ENCODE assay signal across 9 mouse cellular contexts in genomic region chr12:75817959-75818452, GRCm38 (mm10). TPM values are rescaled to one million over a fixed set of nuclear protein-coding genes. Genes with fewer than 3 reads are reported as not detected.
DNase-seq lines count a peak whose midpoint lies in the region; ATAC-seq and TF ChIP-seq lines count a peak whose summit lies in the region.
"Had no signal": no experiment of that assay in that cellular context is flagged by ENCODE, and none has a peak within 500 bp of the region (broad histone marks: within the 10 kb centered on the region; RNA-seq: fewer than 3 reads in every experiment).

Gene Syne2 (plus strand): TSS chr12:75818134.

- H3K4me1 ChIP-seq in embryonic facial prominence, embryonic 13.5 days = peaks cover 32% of the 10 kb centered on the region
- H3K4me1 ChIP-seq in heart, adult 2 months (ENCODE audit: control insufficient read depth, insufficient read depth, low read length) = peaks cover 10% of the 10 kb centered on the region
- H3K4me1 ChIP-seq in limb, embryonic 15.5 days = peaks cover 26% of the 10 kb centered on the region
- H3K4me1 ChIP-seq in midbrain, postnatal 0 days (ENCODE audit: insufficient read depth, low read length) = no peaks in the 10 kb centered on the region

- no peaks in the 10 kb centered on the region for H3K36me3 ChIP-seq in embryonic facial prominence, embryonic 13.5 days
- H3K36me3 ChIP-seq in heart, adult 2 months (ENCODE audit: control insufficient read depth, insufficient read depth, low read length) = peaks cover 5% of the 10 kb centered on the region
- H3K36me3 ChIP-seq in limb, embryonic 15.5 days = no peaks in the 10 kb centered on the region
- no peaks in the 10 kb centered on the region for H3K36me3 ChIP-seq in midbrain, postnatal 0 days (ENCODE audit: insufficient read depth, low read length)
- H3K36me3 ChIP-seq: G1E had no signal

- intact Hi-C loops in heart, adult 2 months (cut with DNase I) = loop anchor here (2.0 to 5.0 kb wide), 3 partner anchors 17 to 74 kb away; no protein-coding TSS in a partner anchor

- WGBS in embryonic facial prominence, embryonic 13.5 days = under 1% methylated on average over 53 of the region's 54 CpGs
- under 1% methylated on average over 53 of the region's 54 CpGs for WGBS in heart, adult 2 months
- under 1% methylated on average over 47 of the region's 54 CpGs for WGBS in limb, embryonic 15.5 days
- WGBS in midbrain, postnatal 0 days = 1% methylated on average over 54 of the region's 54 CpGs

- TF ChIP-seq CTCF in heart, adult 2 months (IDR thresholded peaks at IDR 0.05) = peak; percentile 32
- no peak for TF ChIP-seq CTCF in midbrain, postnatal 0 days (IDR thresholded peaks at IDR 0.05)

- peak within 1 kb of the TSS; percentile 80 for H3K27ac ChIP-seq in embryonic facial prominence, embryonic 13.5 days
- H3K27ac ChIP-seq in heart, adult 2 months = peak within 1 kb of the TSS; percentile 89
- H3K27ac ChIP-seq in limb, embryonic 15.5 days = peak within 1 kb of the TSS; percentile 73
- H3K27ac ChIP-seq in midbrain, postnatal 0 days (ENCODE audit: low read depth, low read length) = no peak within 1 kb of the TSS; the same call in 1 of the 2 replicates

- H3K4me3 ChIP-seq in embryonic facial prominence, embryonic 13.5 days = peak within 1 kb of the TSS; percentile 86
- peak within 1 kb of the TSS; percentile 83 for H3K4me3 ChIP-seq in heart, adult 2 months
- peak within 1 kb of the TSS; percentile 94 for H3K4me3 ChIP-seq in limb, embryonic 15.5 days
- peak within 1 kb of the TSS; percentile 86 for H3K4me3 ChIP-seq in midbrain, postnatal 0 days (ENCODE audit: low read depth, low read length)

- peak; percentile 80 for TF ChIP-seq POLR2A in heart, adult 2 months (IDR thresholded peaks at IDR 0.05; ENCODE audit: insufficient read depth, low read depth, low read length)

- peaks cover 24% of the 10 kb centered on the region for H3K27me3 ChIP-seq in embryonic facial prominence, embryonic 13.5 days
- H3K27me3 ChIP-seq in heart, adult 2 months (ENCODE audit: control insufficient read depth, insufficient read depth, low read length) = no peaks in the 10 kb centered on the region
- 0 out of 2 replicates have a peak, but pooled peaks cover 3% of the 10 kb centered on the region for H3K27me3 ChIP-seq in limb, embryonic 15.5 days
- no peaks in the 10 kb centered on the region for H3K27me3 ChIP-seq in midbrain, postnatal 0 days (ENCODE audit: insufficient read depth, low read length)

- H3K9ac ChIP-seq in embryonic facial prominence, embryonic 13.5 days = peak within 1 kb of the TSS; percentile 86
- H3K9ac ChIP-seq in heart, adult 2 months (ENCODE audit: low read depth, low read length) = peak within 1 kb of the TSS; percentile 96
- H3K9ac ChIP-seq in limb, embryonic 15.5 days = peak within 1 kb of the TSS; percentile 75
- H3K9ac ChIP-seq in midbrain, postnatal 0 days (replicated peaks; ENCODE audit: low read length, poor library complexity, severe bottlenecking) = peak within 1 kb of the TSS; percentile 64

- H3K79me2 ChIP-seq in heart, adult 2 months (replicated peaks; ENCODE audit: control insufficient read depth, insufficient read depth, low read length) = peaks cover 4% of the 10 kb centered on the region; the same call in 1 of the 2 replicates

- peak; percentile 89 for ATAC-seq in embryonic facial prominence, embryonic 13.5 days (ENCODE audit: insufficient number of reproducible peaks, insufficient read depth, low FRiP score, low TSS enrichment, low read depth)
- peak; percentile 90 for ATAC-seq in limb, embryonic 15.5 days (ENCODE audit: insufficient number of reproducible peaks, low FRiP score, low TSS enrichment, low read depth)
- peak; percentile 88 for ATAC-seq in midbrain, postnatal 0 days (ENCODE audit: low FRiP score)

- no peak for TF ChIP-seq EP300 in heart, adult 2 months (IDR thresholded peaks at IDR 0.05; ENCODE audit: insufficient read depth, low read depth, low read length)

- H3K4me2 ChIP-seq in embryonic facial prominence, embryonic 13.5 days = peak within 1 kb of the TSS; percentile 90
- H3K4me2 ChIP-seq in limb, embryonic 15.5 days = peak within 1 kb of the TSS; percentile 90
- H3K4me2 ChIP-seq in midbrain, postnatal 0 days (ENCODE audit: low read depth, low read length, poor library complexity, severe bottlenecking) = peak within 1 kb of the TSS; percentile 75

- peak; percentile 89 for DNase-seq in 3134 (ENCODE audit: extremely low read depth, insufficient read length, low spot score)
- DNase-seq in adrenal gland, postnatal 4 days (ENCODE audit: low spot score in 2 of 2) = peak; percentile 60 to 67
- peak; percentile 90 to 92 for DNase-seq in heart, adult 2 months
- DNase-seq in kidney, adult 8-10 months = peak; percentile 85 to 90
- DNase-seq in midbrain, postnatal 0 days (ENCODE audit: low spot score) = peak; percentile 72
- DNase-seq in spleen, postnatal 10 days (ENCODE audit: low spot score in 2 of 2) = peak; percentile 54 to 75

- no peaks in the 10 kb centered on the region for H3K9me3 ChIP-seq in embryonic facial prominence, embryonic 13.5 days
- H3K9me3 ChIP-seq in limb, embryonic 15.5 days = no peaks in the 10 kb centered on the region
- H3K9me3 ChIP-seq in midbrain, postnatal 0 days (ENCODE audit: low read length) = no peaks in the 10 kb centered on the region

RNA-seq across cellular contexts. Expression of gene Syne2, which starts in this region (rescaled TPM):
- total RNA-seq in adrenal gland, postnatal 4 days (2021) = 10 to 100 TPM; 60.1 to 74.7 TPM
- 67.0 and 71.3 TPM in 2 replicates for polyA plus RNA-seq in embryonic facial prominence, embryonic 13.5 days (2015; fragmentation: Nextera tagmentation; extraction: Ambion mirVana)
- total RNA-seq in heart, adult 2 months (2021) = 10 to 100 TPM; 33.1 to 33.6 TPM
- polyA plus RNA-seq in heart, adult 2 months (2012; rRNA removed) = 21.7 and 30.3 TPM in 2 replicates
- 43.9 and 45.9 TPM in 2 replicates for polyA plus RNA-seq in limb, embryonic 15.5 days (2015; fragmentation: Nextera tagmentation; extraction: Ambion mirVana)
- total RNA-seq in midbrain, postnatal 0 days (2014; rRNA removed) = 33.4 and 49.3 TPM in 2 replicates
- 19.1 and 20.3 TPM in 2 replicates for polyA plus RNA-seq in midbrain, postnatal 0 days (2015; fragmentation: Nextera tagmentation; extraction: Ambion mirVana)
- polyA plus RNA-seq: G1E had no signal
